Mouse (Mus musculus) limb, embryonic 11.5 days (tissue): Measurements from ENCODE around the gene Gpr19. TPM values are rescaled to one million over a fixed set of nuclear protein-coding genes. Genes with fewer than 3 reads are reported as not detected.

Source experiments
- ATAC-seq: fragments of 200-750 bp; cut with Nextera tagmentation; 2 replicates; pipeline ENCODE4 v1.8.0; 2017; ENCODE audit warnings: low read depth; ENCODE audit not compliant: insufficient number of reproducible peaks, low FRiP score, low TSS enrichment
- DNase-seq: peaks from one replicate; pipeline ENCODE4 v3.0.0-alpha.2; 2015; ENCODE audit warnings: low spot score
- H3K27ac ChIP-seq: fragments of 300-500 bp; sonication (generic); replicated peaks from 2 replicates; pipeline ENCODE4 v1.5.1; 2014; ENCODE audit warnings: low read depth, mild to moderate bottlenecking, low read length
- H3K27me3 ChIP-seq: fragments of 300-500 bp; sonication (generic); 2 replicates; pipeline ENCODE4 v1.6.1; 2014; ENCODE audit warnings: mild to moderate bottlenecking, low read length, mixed read lengths; ENCODE audit not compliant: control insufficient read depth, insufficient read depth
- H3K36me3 ChIP-seq: fragments of 300-500 bp; sonication (generic); 2 replicates; pipeline ENCODE4 v1.6.1; 2014; ENCODE audit warnings: mild to moderate bottlenecking, low read length, moderate library complexity, mixed read lengths; ENCODE audit not compliant: control insufficient read depth, insufficient read depth
- H3K4me1 ChIP-seq: fragments of 300-500 bp; sonication (generic); 2 replicates; pipeline ENCODE4 v1.6.1; 2014; ENCODE audit warnings: low read length, mixed read lengths; ENCODE audit not compliant: control insufficient read depth, insufficient read depth
- H3K4me2 ChIP-seq: fragments of 300-500 bp; sonication (generic); 2 replicates; pipeline ENCODE4 v1.6.1; 2014; ENCODE audit warnings: low read depth, mild to moderate bottlenecking, moderate library complexity; ENCODE audit not compliant: severe bottlenecking
- H3K4me3 ChIP-seq: fragments of 300-500 bp; sonication (generic); 2 replicates; pipeline ENCODE4 v1.5.1; 2014; ENCODE audit warnings: low read depth, low read length
- H3K9ac ChIP-seq: fragments of 300-500 bp; sonication (generic); 2 replicates; pipeline ENCODE4 v1.6.1; 2014; ENCODE audit warnings: mild to moderate bottlenecking, low read length
- H3K9me3 ChIP-seq: fragments of 300-500 bp; sonication (generic); 2 replicates; pipeline ENCODE4 v1.6.1; 2016; ENCODE audit warnings: low read length; ENCODE audit not compliant: control insufficient read depth
- WGBS: fragments of 180-500 bp; shearing (Covaris S2); extraction: QIAGEN DNeasy Blood & Tissue Kit; methylation state at CpG from one replicate; pipeline ENCODE4 v1.1.7; 2014; 5-methylcytosine and 5-hydroxymethylcytosine counted together
- polyA plus RNA-seq: library from polyadenylated mRNA; unstranded; fragments of >200 nt; fragmentation: Nextera tagmentation; extraction: Ambion mirVana; gene quantifications from 2 replicates; pipeline ENCODE4 v1.2.1, GENCODE M21; 2014

Gpr19 gene
- polyA plus RNA-seq, 1 experiment from 2014 or later: 8.9 TPM

DNA sequence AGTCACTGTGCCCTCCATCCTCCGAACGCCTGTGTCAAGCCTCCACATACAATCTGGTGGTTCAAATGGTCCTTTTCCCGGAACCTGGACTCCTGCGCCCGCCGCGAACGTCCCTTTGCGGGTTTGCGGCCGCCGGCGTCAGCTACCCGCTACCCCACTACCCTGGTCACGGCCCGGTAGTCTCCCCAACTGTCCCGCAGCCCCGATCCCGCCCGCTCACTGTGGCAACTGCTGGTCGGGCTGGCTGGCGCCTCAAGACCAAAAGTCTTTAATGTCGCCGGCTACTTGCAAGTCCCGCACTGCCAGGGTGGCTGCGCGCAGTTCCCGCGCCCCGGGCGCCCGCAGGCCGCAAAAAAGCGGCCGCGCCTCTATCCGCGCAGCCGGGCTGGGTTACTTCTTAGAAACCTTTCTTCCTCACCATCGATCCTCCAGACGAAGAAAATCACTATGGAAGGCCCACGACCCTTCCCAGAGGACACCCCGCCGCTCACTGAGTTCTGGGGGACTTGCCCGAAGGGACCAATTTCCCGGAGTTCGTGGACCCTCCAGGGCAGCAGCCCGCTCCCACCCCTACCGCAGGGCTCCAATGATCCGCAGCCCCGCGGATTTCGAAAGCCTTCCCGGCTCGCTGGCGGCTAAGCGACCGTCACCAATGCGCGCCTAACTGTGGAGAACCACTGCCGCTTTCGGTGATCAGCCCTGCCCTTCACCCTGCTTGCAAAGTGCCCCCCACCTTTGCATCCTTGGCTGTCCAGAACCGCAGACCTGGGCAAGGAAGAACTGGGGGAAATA is 28.6 kb upstream of the Gpr19 start:
- WGBS: under 1% methylated on average over 62 of the region's 63 CpGs
- peak overlapping the region; percentile 41 for H3K4me3 ChIP-seq
- H3K4me1 ChIP-seq: peaks cover 11% of the 10 kb centered on the region; the same call in 1 of the 2 replicates
- H3K9ac ChIP-seq: peak overlapping the region; percentile 80
- H3K27ac ChIP-seq: peak overlapping the region; percentile 99
- H3K36me3 ChIP-seq: no peaks in the 10 kb centered on the region
- ATAC-seq (peak; percentile 19), DNase-seq (peak; percentile 76)
- no peaks in the 10 kb centered on the region for H3K9me3 ChIP-seq
- H3K4me2 ChIP-seq: peak overlapping the region; percentile 62
- H3K27me3 ChIP-seq: no peaks in the 10 kb centered on the region

DNA sequence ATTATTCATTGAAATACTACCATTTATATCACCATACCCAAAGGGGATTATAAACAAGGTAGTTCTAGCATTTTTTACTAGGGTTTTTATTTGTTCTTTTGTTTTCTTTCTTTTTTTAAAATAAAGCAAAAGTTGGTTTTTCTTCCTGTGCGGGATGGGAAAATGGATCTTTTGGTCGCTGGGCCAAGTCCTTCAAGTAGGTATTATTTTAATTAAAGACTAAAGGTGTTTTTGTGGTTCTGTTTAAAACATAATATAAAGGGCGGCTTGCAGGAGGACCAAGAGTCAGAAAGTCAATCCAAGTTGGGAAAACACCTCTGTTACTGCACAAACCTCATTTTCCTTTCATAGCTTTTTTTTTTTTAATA is 27.9 kb upstream of the Gpr19 start:
- Histone ChIP-seq H3K9ac (peak overlapping the region; percentile 80), H3K9me3 (no peaks in the 10 kb centered on the region), H3K4me1 (peaks cover 13% of the 10 kb centered on the region; the same call in 1 of the 2 replicates), H3K36me3 (no peaks in the 10 kb centered on the region), H3K4me2 (peak overlapping the region; percentile 62), H3K4me3 (peak overlapping the region; percentile 41), H3K27ac (no peak overlapping the region), H3K27me3 (no peaks in the 10 kb centered on the region)
- DNase-seq (no peak), ATAC-seq (no peak)
- WGBS: 13% methylated on average over 3 of the region's 3 CpGs

DNA sequence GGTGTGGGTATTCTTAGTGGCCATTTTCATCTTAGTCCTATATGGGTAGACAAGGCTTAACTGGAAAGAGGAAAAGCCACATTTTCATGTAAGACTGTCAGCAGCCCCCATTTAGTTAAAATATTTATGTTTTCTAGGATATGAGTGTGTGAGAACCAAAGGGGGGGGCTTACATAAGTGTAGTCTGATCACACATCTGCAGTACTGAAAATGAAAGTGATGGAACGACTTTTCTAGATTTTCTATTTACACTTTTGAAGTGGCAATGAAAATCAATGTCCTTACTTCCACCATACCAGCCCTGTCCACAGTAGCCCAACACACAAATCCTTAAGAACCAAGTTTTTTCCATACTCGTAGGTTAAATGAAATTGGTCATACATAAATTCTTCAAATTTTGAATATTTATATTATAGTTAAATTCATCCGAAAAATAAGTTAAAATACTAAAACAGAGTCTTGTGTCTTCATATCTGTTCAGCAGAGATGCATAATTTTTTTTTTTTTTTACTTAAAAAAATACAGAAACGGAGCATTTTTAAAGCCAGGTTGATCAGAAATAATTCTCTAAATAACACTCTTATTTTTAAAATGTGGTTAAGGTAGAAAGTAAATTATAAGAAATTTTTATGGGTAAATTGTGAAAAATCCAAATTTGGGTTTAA is 27.4 kb upstream of the Gpr19 start:
- H3K9ac ChIP-seq: no peak overlapping the region

DNA sequence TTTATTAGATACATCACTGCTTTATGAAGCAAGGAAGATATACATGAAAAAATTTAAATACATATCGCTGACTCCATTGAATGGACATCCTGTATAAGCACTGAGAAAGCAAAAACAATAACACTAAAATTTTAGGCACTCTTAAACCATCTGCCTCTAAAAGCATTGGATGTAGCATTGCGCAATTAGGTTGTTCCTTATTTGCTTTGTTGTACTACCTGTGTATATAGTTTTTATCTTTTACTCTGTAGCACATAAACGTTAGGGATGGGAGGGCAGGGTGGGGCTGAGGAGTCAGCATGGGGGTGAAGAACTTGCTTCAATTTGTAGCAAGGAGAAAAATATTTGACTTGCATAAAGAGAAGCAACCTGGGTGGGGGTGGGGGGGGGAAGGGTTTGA is 25.9 kb upstream of the Gpr19 start:
- Histone ChIP-seq H3K4me3 (no peak overlapping the region), H3K27ac (no peak overlapping the region), H3K4me2 (no peak overlapping the region), H3K27me3 (no peaks in the 10 kb centered on the region), H3K9me3 (no peaks in the 10 kb centered on the region), H3K9ac (no peak overlapping the region), H3K36me3 (no peaks in the 10 kb centered on the region), H3K4me1 (peaks cover 6% of the 10 kb centered on the region; the same call in 1 of the 2 replicates)
- ATAC-seq (no peak), DNase-seq (no peak)
- WGBS: 88% methylated on average over 3 of the region's 3 CpGs

More for the DNA sequence above, 27.4 kb upstream of the Gpr19 start:
- H3K4me3 ChIP-seq: no peak overlapping the region
- no peak for DNase-seq
- H3K27me3 ChIP-seq: no peaks in the 10 kb centered on the region
- peaks cover 13% of the 10 kb centered on the region; the same call in 1 of the 2 replicates for H3K4me1 ChIP-seq
- H3K9me3 ChIP-seq: no peaks in the 10 kb centered on the region
- H3K27ac ChIP-seq: no peak overlapping the region
- ATAC-seq: no peak
- H3K4me2 ChIP-seq: no peak overlapping the region
- H3K36me3 ChIP-seq: no peaks in the 10 kb centered on the region
- WGBS: 75% methylated on average over 4 of the region's 4 CpGs

DNA sequence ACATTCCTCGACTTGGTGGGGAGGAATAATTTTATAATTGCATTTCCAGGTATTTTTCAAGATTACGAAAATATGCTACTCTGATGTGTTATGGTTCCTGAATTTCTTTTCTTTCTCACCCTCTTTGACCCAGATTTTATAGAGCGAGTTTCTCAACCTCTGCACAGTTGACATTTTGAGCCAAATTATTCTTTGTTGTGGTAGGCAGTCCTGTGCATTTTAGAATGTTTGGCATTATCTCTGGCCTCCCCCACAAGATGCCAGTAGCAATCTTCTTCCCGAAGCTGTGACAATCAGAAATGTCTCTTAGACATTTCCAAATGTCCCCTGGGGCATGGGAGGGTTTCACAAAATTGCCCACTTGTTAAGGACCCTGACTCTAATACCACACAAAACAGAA is 25.3 kb upstream of the Gpr19 start:
- no peak overlapping the region for H3K4me3 ChIP-seq
- no peak overlapping the region for H3K4me2 ChIP-seq
- H3K4me1 ChIP-seq: peaks cover 6% of the 10 kb centered on the region; the same call in 1 of the 2 replicates

DNA sequence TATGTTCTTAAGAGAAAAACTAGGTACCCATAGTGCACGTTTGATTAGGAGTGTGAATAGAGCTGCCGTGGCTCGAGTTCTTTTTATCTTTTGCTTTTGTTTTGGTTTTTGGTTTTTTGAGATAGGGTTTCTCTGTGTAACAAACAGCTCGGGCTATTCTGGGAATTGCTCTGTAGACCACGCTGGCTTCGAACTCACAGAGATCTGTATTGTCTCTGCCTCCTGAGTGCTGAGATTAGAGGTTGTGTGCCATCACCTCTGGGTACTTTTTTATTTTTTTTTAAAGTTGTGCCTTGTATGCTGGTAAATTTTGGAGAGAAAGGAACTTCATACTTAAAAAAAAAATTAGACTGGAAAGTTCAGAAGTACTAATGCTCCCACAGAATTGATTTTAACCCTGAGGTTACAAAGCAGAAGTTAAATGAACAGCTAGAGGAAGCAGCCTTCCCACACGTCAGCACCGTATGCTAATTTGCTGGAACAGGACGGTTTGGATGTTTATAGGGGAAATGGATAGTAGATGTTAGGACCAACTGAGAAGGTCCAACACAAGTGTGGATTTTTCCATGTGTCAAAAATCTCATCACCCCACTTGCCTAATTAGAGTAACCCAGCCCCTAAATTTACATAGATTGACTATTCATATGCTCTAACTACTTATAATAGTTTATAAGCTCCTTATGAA is 24.3 kb upstream of the Gpr19 start:
- Histone ChIP-seq H3K36me3 (no peaks in the 10 kb centered on the region), H3K4me2 (peak overlapping the region; percentile 78), H3K9me3 (no peaks in the 10 kb centered on the region), H3K9ac (no peak overlapping the region), H3K27ac (no peak overlapping the region), H3K27me3 (no peaks in the 10 kb centered on the region), H3K4me1 (peaks cover 6% of the 10 kb centered on the region; the same call in 1 of the 2 replicates), H3K4me3 (peak overlapping the region; percentile 91)
- no peak for ATAC-seq
- 72% methylated on average over 9 of the region's 9 CpGs for WGBS
- DNase-seq: no peak

More for the DNA sequence above, 25.3 kb upstream of the Gpr19 start:
- WGBS: 81% methylated on average over 4 of the region's 4 CpGs
- ATAC-seq: no peak
- no peak for DNase-seq
- Histone ChIP-seq H3K27ac (no peak overlapping the region), H3K27me3 (no peaks in the 10 kb centered on the region), H3K36me3 (no peaks in the 10 kb centered on the region), H3K9me3 (no peaks in the 10 kb centered on the region), H3K9ac (no peak overlapping the region)

DNA sequence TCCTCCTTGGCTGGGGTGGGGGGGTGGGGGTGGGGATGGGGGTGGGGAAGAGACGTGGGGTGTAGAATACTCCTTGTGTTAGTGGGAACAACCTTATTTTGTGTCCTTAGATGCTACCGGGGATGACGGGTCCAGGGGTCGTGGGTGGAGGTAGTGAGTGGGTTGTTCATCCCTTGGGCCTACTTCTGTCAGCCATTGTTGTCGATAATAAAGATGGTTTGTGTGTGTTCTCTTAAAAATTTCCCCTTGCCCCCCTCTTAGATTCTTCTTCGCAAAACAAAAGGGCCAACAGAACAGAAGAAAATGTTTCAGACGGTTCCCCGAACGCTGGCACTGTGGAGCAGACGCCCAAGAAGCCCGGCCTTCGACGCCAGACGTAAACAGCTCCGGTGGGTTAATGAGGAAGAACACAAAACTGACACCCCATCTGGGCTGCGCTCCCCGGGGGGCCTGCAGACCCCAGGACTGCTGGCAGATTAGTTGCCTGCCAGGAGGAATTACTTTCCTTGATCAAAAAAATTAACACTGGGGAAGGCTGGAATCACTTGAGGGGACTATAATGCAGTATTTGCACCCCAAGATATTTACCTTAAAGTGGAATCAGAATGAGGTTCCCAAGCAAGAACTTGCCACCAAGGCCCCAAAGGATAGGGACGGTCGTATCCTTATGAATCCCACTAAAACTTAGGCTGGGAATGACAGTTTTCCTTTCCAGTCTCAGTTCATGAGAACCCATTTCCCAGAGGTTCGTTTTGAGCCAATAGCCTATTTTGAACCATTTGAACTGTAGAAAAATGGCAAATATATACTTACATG is 23.5 kb upstream of the Gpr19 start:
- Histone ChIP-seq H3K36me3 (no peaks in the 10 kb centered on the region), H3K27ac (no peak overlapping the region), H3K4me2 (peak overlapping the region; percentile 78), H3K4me3 (peak overlapping the region; percentile 91), H3K27me3 (no peaks in the 10 kb centered on the region), H3K9me3 (no peaks in the 10 kb centered on the region), H3K4me1 (peaks cover 6% of the 10 kb centered on the region; the same call in 1 of the 2 replicates), H3K9ac (peak overlapping the region; percentile 66)
- 9% methylated on average over 20 of the region's 20 CpGs for WGBS
- DNase-seq: no peak
- ATAC-seq: no peak
